Mouse (Mus musculus): ENCODE measurements around the gene Zkscan17. TPM values are rescaled to one million over a fixed set of nuclear protein-coding genes. Genes with fewer than 3 reads are reported as not detected.

Zkscan17 gene
- polyA plus RNA-seq, 1 experiment from 2014 or later, result 26.0 TPM

- Histone ChIP-seq H3K27me3 (no peaks in the 10 kb centered on the region), H3K9ac (no peak overlapping the region), H3K4me1 (no peaks in the 10 kb centered on the region), H3K36me3 (peaks cover 12% of the 10 kb centered on the region; the same call in 1 of the 2 replicates), H3K27ac (no peak overlapping the region), H3K9me3 (replicated peaks) (no peaks in the 10 kb centered on the region), H3K4me3 (no peak overlapping the region), H3K4me2 (replicated peaks) (no peak overlapping the region)
- WGBS, result 74% methylated on average over 6 of the region's 6 CpGs
- ATAC-seq (ENCODE audit: low FRiP score), result no peak
These were observed 12.2 kb downstream of the Zkscan17 start for GRCm38 (mm10) chr11:59514381-59514780.

- Histone ChIP-seq H3K27me3 (no peaks in the 10 kb centered on the region), H3K9ac (no peak overlapping the region), H3K36me3 (peaks cover 12% of the 10 kb centered on the region; the same call in 1 of the 2 replicates), H3K9me3 (replicated peaks) (no peaks in the 10 kb centered on the region), H3K4me3 (no peak overlapping the region), H3K4me2 (replicated peaks) (no peak overlapping the region), H3K27ac (no peak overlapping the region), H3K4me1 (no peaks in the 10 kb centered on the region)
- 90% methylated on average over 3 of the region's 3 CpGs for WGBS
- no peak for ATAC-seq (ENCODE audit: low FRiP score)
These were observed 13.0 kb downstream of the Zkscan17 start for GRCm38 (mm10) chr11:59513556-59513955.

- Histone ChIP-seq H3K4me2 (replicated peaks) (no peak overlapping the region), H3K27me3 (no peaks in the 10 kb centered on the region), H3K27ac (no peak overlapping the region), H3K4me1 (peaks cover 3% of the 10 kb centered on the region; the same call in 1 of the 2 replicates), H3K9me3 (replicated peaks) (no peaks in the 10 kb centered on the region), H3K4me3 (no peak overlapping the region), H3K9ac (no peak overlapping the region), H3K36me3 (peaks cover 12% of the 10 kb centered on the region; the same call in 1 of the 2 replicates)
- 90% methylated on average over 10 of the region's 10 CpGs for WGBS
- no peak for ATAC-seq (ENCODE audit: low FRiP score)
These were observed 13.8 kb downstream of the Zkscan17 start for GRCm38 (mm10) chr11:59512733-59513132.

- 70% methylated on average over 1 of the region's 1 CpGs for WGBS
- ATAC-seq (ENCODE audit: low FRiP score), result no peak
- no peak overlapping the region for H3K9ac ChIP-seq
These were observed 15.0 kb downstream of the Zkscan17 start for GRCm38 (mm10) chr11:59511558-59511957.

GRCm38 (mm10) chr11:59506713-59507074 lies 19.9 kb downstream of the Zkscan17 start:
- H3K36me3 ChIP-seq, result peaks cover 35% of the 10 kb centered on the region
- peak; percentile 41 for ATAC-seq (ENCODE audit: low FRiP score)
- WGBS, result under 1% methylated on average over 14 of the region's 14 CpGs

More at GRCm38 (mm10) chr11:59511558-59511957, 15.0 kb downstream of the Zkscan17 start:
- H3K4me3 ChIP-seq, result no peak overlapping the region
- no peak overlapping the region for H3K27ac ChIP-seq
- H3K4me2 ChIP-seq (replicated peaks), result no peak overlapping the region
- H3K36me3 ChIP-seq, result peaks cover 12% of the 10 kb centered on the region; the same call in 1 of the 2 replicates
- H3K4me1 ChIP-seq, result peaks cover 12% of the 10 kb centered on the region
- no peaks in the 10 kb centered on the region for H3K27me3 ChIP-seq
- no peaks in the 10 kb centered on the region for H3K9me3 ChIP-seq (replicated peaks)

GRCm38 (mm10) chr11:59505839-59506712 lies 20.5 kb downstream of the Zkscan17 start:
- peak overlapping the region; percentile 91 for H3K9ac ChIP-seq
- no peaks in the 10 kb centered on the region for H3K27me3 ChIP-seq
- ATAC-seq (ENCODE audit: low FRiP score), result peak; percentile 91
- under 1% methylated on average over 68 of the region's 71 CpGs for WGBS
- H3K4me3 ChIP-seq, result peak overlapping the region; percentile 80
- peak overlapping the region; percentile 93 for H3K27ac ChIP-seq
- H3K36me3 ChIP-seq, result peaks cover 32% of the 10 kb centered on the region
- no peaks in the 10 kb centered on the region for H3K9me3 ChIP-seq (replicated peaks)
- H3K4me2 ChIP-seq (replicated peaks), result peak overlapping the region; percentile 92
- peaks cover 23% of the 10 kb centered on the region for H3K4me1 ChIP-seq

More at GRCm38 (mm10) chr11:59506713-59507074, 19.9 kb downstream of the Zkscan17 start:
- H3K4me3 ChIP-seq, result peak overlapping the region; percentile 80
- peak overlapping the region; percentile 93 for H3K27ac ChIP-seq
- peak overlapping the region; percentile 91 for H3K9ac ChIP-seq
- no peaks in the 10 kb centered on the region for H3K27me3 ChIP-seq
- H3K9me3 ChIP-seq (replicated peaks), result no peaks in the 10 kb centered on the region
- peaks cover 23% of the 10 kb centered on the region for H3K4me1 ChIP-seq
- peak overlapping the region; percentile 92 for H3K4me2 ChIP-seq (replicated peaks)

- Histone ChIP-seq H3K27me3 (no peaks in the 10 kb centered on the region), H3K4me2 (replicated peaks) (peak overlapping the region; percentile 92), H3K27ac (peak overlapping the region; percentile 93), H3K9me3 (replicated peaks) (no peaks in the 10 kb centered on the region), H3K36me3 (peaks cover 33% of the 10 kb centered on the region), H3K4me1 (peaks cover 23% of the 10 kb centered on the region), H3K9ac (peak overlapping the region; percentile 91), H3K4me3 (peak overlapping the region; percentile 80)
- WGBS, result under 1% methylated on average over 21 of the region's 21 CpGs
- ATAC-seq (ENCODE audit: low FRiP score), result peak; percentile 62
These were observed 21.2 kb downstream of the Zkscan17 start for GRCm38 (mm10) chr11:59505351-59505838.

GRCm38 (mm10) chr11:59501978-59502700 lies 24.4 kb downstream of the Zkscan17 start:
- H3K4me3 ChIP-seq, result no peak overlapping the region
- H3K9ac ChIP-seq, result no peak overlapping the region
- H3K36me3 ChIP-seq, result peaks cover 65% of the 10 kb centered on the region
- ATAC-seq (ENCODE audit: low FRiP score), result no peak
- WGBS, result 95% methylated on average over 5 of the region's 5 CpGs
- no peak overlapping the region for H3K27ac ChIP-seq
- no peaks in the 10 kb centered on the region for H3K27me3 ChIP-seq
- peaks cover 15% of the 10 kb centered on the region for H3K4me1 ChIP-seq
- no peaks in the 10 kb centered on the region for H3K9me3 ChIP-seq (replicated peaks)
- no peak overlapping the region for H3K4me2 ChIP-seq (replicated peaks)

- Histone ChIP-seq H3K4me2 (replicated peaks) (no peak overlapping the region), H3K27me3 (no peaks in the 10 kb centered on the region), H3K9me3 (replicated peaks) (no peaks in the 10 kb centered on the region), H3K9ac (no peak overlapping the region), H3K36me3 (peaks cover 94% of the 10 kb centered on the region), H3K27ac (no peak overlapping the region), H3K4me1 (no peaks in the 10 kb centered on the region), H3K4me3 (no peak overlapping the region)
- ATAC-seq (ENCODE audit: low FRiP score), result no peak
- 91% methylated on average over 7 of the region's 7 CpGs for WGBS
These were observed 28.8 kb downstream of the Zkscan17 start for GRCm38 (mm10) chr11:59497747-59498146.

- H3K9me3 ChIP-seq (replicated peaks), result no peaks in the 10 kb centered on the region
- H3K4me3 ChIP-seq, result no peak overlapping the region
- no peaks in the 10 kb centered on the region for H3K4me1 ChIP-seq
- H3K9ac ChIP-seq, result no peak overlapping the region
- no peak overlapping the region for H3K4me2 ChIP-seq (replicated peaks)
- ATAC-seq (ENCODE audit: low FRiP score), result no peak
- H3K27me3 ChIP-seq, result no peaks in the 10 kb centered on the region
- WGBS, result 89% methylated on average over 6 of the region's 6 CpGs
- no peak overlapping the region for H3K27ac ChIP-seq
- H3K36me3 ChIP-seq, result peaks cover 94% of the 10 kb centered on the region
These were observed 29.8 kb downstream of the Zkscan17 start for GRCm38 (mm10) chr11:59496672-59497310.

- Histone ChIP-seq H3K4me2 (replicated peaks) (no peak overlapping the region), H3K36me3 (peaks cover 53% of the 10 kb centered on the region), H3K4me1 (no peaks in the 10 kb centered on the region), H3K9me3 (replicated peaks) (no peaks in the 10 kb centered on the region), H3K27ac (no peak overlapping the region), H3K4me3 (no peak overlapping the region), H3K9ac (no peak overlapping the region), H3K27me3 (no peaks in the 10 kb centered on the region)
- no peak for ATAC-seq (ENCODE audit: low FRiP score)
- 88% methylated on average over 8 of the region's 8 CpGs for WGBS
These were observed 40.3 kb downstream of the Zkscan17 start for GRCm38 (mm10) chr11:59486222-59486621.

GRCm38 (mm10) chr11:59485641-59486040 lies 40.9 kb downstream of the Zkscan17 start:
- no peak for ATAC-seq (ENCODE audit: low FRiP score)
- no peak overlapping the region for H3K27ac ChIP-seq
- peaks cover 47% of the 10 kb centered on the region for H3K36me3 ChIP-seq
- WGBS, result 67% methylated on average over 2 of the region's 2 CpGs
- no peak overlapping the region for H3K9ac ChIP-seq
- no peaks in the 10 kb centered on the region for H3K27me3 ChIP-seq
- no peak overlapping the region for H3K4me3 ChIP-seq
- H3K4me1 ChIP-seq, result no peaks in the 10 kb centered on the region
- H3K9me3 ChIP-seq (replicated peaks), result no peaks in the 10 kb centered on the region
- no peak overlapping the region for H3K4me2 ChIP-seq (replicated peaks)

Data from hindbrain, embryonic 12.5 days (tissue).